Mouse (Mus musculus) embryo, embryonic 11.5 days (tissue): ENCODE measurements around the gene Ace2.

ENCODE experiments used
- DNase-seq: peaks from one replicate; pipeline ENCODE4 v3.0.0-alpha.2; 2012; ENCODE audit warnings: low read depth, low spot score

The Ace2 gene

GRCm38 (mm10) chrX:164139032-164139431 lies at the start of gene Ace2:
Ace2 (plus strand) TSS chrX:164139332.
- DNase-seq: no peak

- no peak for DNase-seq
These were observed 49.2 kb upstream of the Ace2 start for GRCm38 (mm10) chrX:164089916-164090315.

GRCm38 (mm10) chrX:164092300-164093169 lies 46.6 kb upstream of the Ace2 start:
- no peak for DNase-seq

- no peak for DNase-seq
These were observed 45.7 kb upstream of the Ace2 start for GRCm38 (mm10) chrX:164093435-164093834.

GRCm38 (mm10) chrX:164095838-164096237 lies 43.3 kb upstream of the Ace2 start:
- DNase-seq: no peak

- no peak for DNase-seq
These were observed 37.6 kb upstream of the Ace2 start for GRCm38 (mm10) chrX:164101483-164101882.

- no peak for DNase-seq
These were observed 36.9 kb upstream of the Ace2 start for GRCm38 (mm10) chrX:164102198-164102597.

- DNase-seq: no peak
These were observed 36.5 kb upstream of the Ace2 start for GRCm38 (mm10) chrX:164102656-164103055.

- DNase-seq: no peak
These were observed 28.0 kb upstream of the Ace2 start for GRCm38 (mm10) chrX:164111146-164111545.

GRCm38 (mm10) chrX:164113744-164114143 lies 25.4 kb upstream of the Ace2 start:
- no peak for DNase-seq

- DNase-seq: no peak
These were observed 15.2 kb upstream of the Ace2 start for GRCm38 (mm10) chrX:164123942-164124341.

GRCm38 (mm10) chrX:164133531-164133930 lies 5.6 kb upstream of the Ace2 start:
- no peak for DNase-seq

GRCm38 (mm10) chrX:164135304-164135818 lies 3.8 kb upstream of the Ace2 start:
- DNase-seq: no peak

GRCm38 (mm10) chrX:164145463-164146250 lies 6.5 kb downstream of the Ace2 start:
- no peak for DNase-seq

GRCm38 (mm10) chrX:164152703-164153102 lies 13.6 kb downstream of the Ace2 start:
- DNase-seq: no peak

- no peak for DNase-seq
These were observed 14.5 kb downstream of the Ace2 start for GRCm38 (mm10) chrX:164153606-164154005.

- DNase-seq: no peak
These were observed 15.5 kb downstream of the Ace2 start for GRCm38 (mm10) chrX:164154594-164154993.

- no peak for DNase-seq
These were observed 25.5 kb downstream of the Ace2 start for GRCm38 (mm10) chrX:164164681-164165080.

GRCm38 (mm10) chrX:164171034-164171433 lies 31.9 kb downstream of the Ace2 start:
- DNase-seq: no peak

- DNase-seq: no peak
These were observed 34.7 kb downstream of the Ace2 start for GRCm38 (mm10) chrX:164173880-164174279.

GRCm38 (mm10) chrX:164175311-164175710 lies 36.2 kb downstream of the Ace2 start:
- no peak for DNase-seq

- DNase-seq: no peak
These were observed 36.6 kb downstream of the Ace2 start for GRCm38 (mm10) chrX:164175780-164176179.
